Mouse (Mus musculus): Measurements from ENCODE around the gene Rps6. TPM values are rescaled to one million over a fixed set of nuclear protein-coding genes. Genes with fewer than 3 reads are reported as not detected.

Gene Rps6
- total and polyA plus RNA-seq, 3 experiments = 1,648 to 3,142 TPM; not detected in 1

- TF ChIP-seq POLR2A (IDR thresholded peaks at IDR 0.05; ENCODE audit: control insufficient read depth in 1 of 2, insufficient read depth in 1 of 2, low read depth in 1 of 2, low read length in 2 of 2, poor library complexity in 1 of 2) (peak; percentile 49 to 50; a peak in 2 of 4 replicates), TCF12 (IDR thresholded peaks at IDR 0.05; ENCODE audit: low read depth, low read length) (0 out of 2 replicates have a peak, but pooled peaks have one; percentile 15), ETS1 (IDR thresholded peaks at IDR 0.05; ENCODE audit: low read depth, low read length) (0 out of 2 replicates have a peak, but pooled peaks have one; percentile 17), MXI1 (IDR thresholded peaks at IDR 0.05; ENCODE audit: low read depth, low read length) (peak; percentile 28; the same call in 1 of the 2 replicates), GABPA (IDR thresholded peaks at IDR 0.05; ENCODE audit: low read depth, low read length) (no peak), NELFE (IDR thresholded peaks at IDR 0.05; ENCODE audit: low read depth, low read length) (0 out of 2 replicates have a peak, but pooled peaks have one; percentile 32), CTCF (IDR thresholded peaks at IDR 0.05 in 2 of 3, conservative IDR thresholded peaks at IDR 0.05 in 1 of 3; ENCODE audit: control insufficient read depth in 1 of 3, insufficient read depth in 1 of 3, low read depth in 2 of 3, low read length in 3 of 3, poor library complexity in 1 of 3, severe bottlenecking in 1 of 3) (peak in 2 of 3 experiments; percentile 2 to 27; a peak in 1 of 6 replicates), CHD2 (IDR thresholded peaks at IDR 0.05; ENCODE audit: low read length) (no peak), ZKSCAN1 (IDR thresholded peaks at IDR 0.05; ENCODE audit: low read depth, low read length) (0 out of 2 replicates have a peak, but pooled peaks have one; percentile 34), POLR2AphosphoS2 (IDR thresholded peaks at IDR 0.05; ENCODE audit: low read length) (no peak), MAX (IDR thresholded peaks at IDR 0.05; ENCODE audit: low read length) (peak; percentile 44; the same call in 1 of the 2 replicates), ZMIZ1 (IDR thresholded peaks at IDR 0.05; ENCODE audit: low read depth, low read length) (0 out of 2 replicates have a peak, but pooled peaks have one; percentile 44), MAZ (IDR thresholded peaks at IDR 0.05; ENCODE audit: low read depth, low read length) (peak; percentile 30; the same call in 1 of the 2 replicates)
- peak; percentile 89 for DNase-seq (ENCODE audit: low read depth, low spot score)
- H3K27me3 ChIP-seq (ENCODE audit: control insufficient read depth in 1 of 2, insufficient read depth in 2 of 2, low read length in 2 of 2) = no peaks in the 10 kb centered on the region; a peak in 1 of 4 replicates
Measured at GRCm38 (mm10) chr4:86874146-86874847, 17.1 kb upstream of the Rps6 start, which contains the start of gene Acer2. Acer2 (plus strand) TSS chr4:86874396.

GRCm38 (mm10) chr4:86873072-86873471, 15.9 kb upstream of the Rps6 start:
- Histone ChIP-seq H3K27me3 (ENCODE audit: control insufficient read depth in 1 of 2, insufficient read depth in 2 of 2, low read length in 2 of 2) (no peaks in the 10 kb centered on the region; a peak in 1 of 4 replicates), H3K27ac (ENCODE audit: control insufficient read depth, low read depth, low read length) (no peak overlapping the region), H3K36me3 (ENCODE audit: control insufficient read depth in 1 of 2, insufficient read depth in 2 of 2, low read length in 2 of 2) (peaks cover 0 to 5% of the 10 kb centered on the region in 2 experiments; a peak in 1 of 4 replicates), H3K9me3 (replicated peaks; ENCODE audit: insufficient read depth, low read length) (no peaks in the 10 kb centered on the region), H3K79me2 (ENCODE audit: control insufficient read depth, insufficient read depth, low read length, poor library complexity) (no peaks in the 10 kb centered on the region; the same call in 1 of the 2 replicates), H3K4me1 (ENCODE audit: control insufficient read depth in 1 of 2, insufficient read depth in 2 of 2, low read length in 2 of 2) (peaks cover 0 to 8% of the 10 kb centered on the region in 2 experiments; a peak in 2 of 4 replicates), H3K4me3 (ENCODE audit: control insufficient read depth in 1 of 2, insufficient read depth in 1 of 2, low read depth in 2 of 2, low read length in 2 of 2) (no peak overlapping the region), H3K9ac (ENCODE audit: control insufficient read depth, low read depth, low read length, poor library complexity, severe bottlenecking) (no peak overlapping the region)
- no peak for DNase-seq (ENCODE audit: low read depth, low spot score)
- no peak for TF ChIP-seq USF2 (IDR thresholded peaks at IDR 0.05; ENCODE audit: borderline replicate concordance in 1 of 2, insufficient read depth in 1 of 2, low read depth in 1 of 2, low read length in 2 of 2)
- no peak for TF ChIP-seq MAFK (IDR thresholded peaks at IDR 0.05; ENCODE audit: borderline replicate concordance, low read depth, low read length)
- TF ChIP-seq TCF12 (IDR thresholded peaks at IDR 0.05; ENCODE audit: low read depth, low read length) = no peak
- TF ChIP-seq ETS1 (IDR thresholded peaks at IDR 0.05; ENCODE audit: low read depth, low read length) = no peak
- TF ChIP-seq KAT2A (conservative IDR thresholded peaks at IDR 0.05; ENCODE audit: low read depth, low read length) = no peak

More at GRCm38 (mm10) chr4:86874146-86874847, 17.1 kb upstream of the Rps6 start, which contains the start of gene Acer2:
- Histone ChIP-seq H3K36me3 (ENCODE audit: control insufficient read depth in 1 of 2, insufficient read depth in 2 of 2, low read length in 2 of 2) (peaks cover 0 to 5% of the 10 kb centered on the region in 2 experiments; a peak in 1 of 4 replicates), H3K27ac (ENCODE audit: control insufficient read depth, low read depth, low read length) (no peak within 1 kb of the TSS), H3K4me3 (ENCODE audit: control insufficient read depth in 1 of 2, insufficient read depth in 1 of 2, low read depth in 2 of 2, low read length in 2 of 2) (peak within 1 kb of the TSS; percentile 69 to 84), H3K79me2 (ENCODE audit: control insufficient read depth, insufficient read depth, low read length, poor library complexity) (no peaks in the 10 kb centered on the region; the same call in 1 of the 2 replicates), H3K9me3 (replicated peaks; ENCODE audit: insufficient read depth, low read length) (no peaks in the 10 kb centered on the region), H3K9ac (ENCODE audit: control insufficient read depth, low read depth, low read length, poor library complexity, severe bottlenecking) (peak within 1 kb of the TSS; percentile 59), H3K4me1 (ENCODE audit: control insufficient read depth in 1 of 2, insufficient read depth in 2 of 2, low read length in 2 of 2) (peaks cover 2 to 8% of the 10 kb centered on the region in 2 experiments; a peak in 2 of 4 replicates)

Measured in MEL (cell line).